Mouse (Mus musculus) lung, postnatal 4 days (tissue): ENCODE measurements around the gene Mepe.

Experiments
- DNase-seq, 2 experiments: peaks; one replicate each; pipeline ENCODE4 v3.0.0; 2021

Mepe gene

DNA sequence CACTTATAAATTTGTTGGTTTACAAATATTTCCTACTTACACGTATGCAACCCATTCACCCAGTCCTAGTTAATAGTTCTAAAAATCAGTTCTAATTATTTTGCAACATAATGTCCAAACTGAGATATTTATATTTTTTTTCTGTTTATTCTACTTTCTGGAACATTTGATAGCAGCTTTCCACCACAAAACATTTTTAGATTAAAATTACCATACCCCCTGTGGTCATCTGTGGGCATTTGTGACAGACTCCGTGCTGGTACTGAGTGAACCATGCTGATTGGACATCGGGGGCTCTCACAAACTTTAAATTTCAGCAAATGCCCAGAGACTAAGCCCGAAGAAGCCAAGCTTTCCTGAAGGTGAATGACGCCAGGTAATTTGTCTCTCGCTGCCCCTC is at the start of gene Mepe:
Mepe (plus strand) TSS at position 301 of the 400 bp plus-strand sequence.
- no peak for DNase-seq

DNA sequence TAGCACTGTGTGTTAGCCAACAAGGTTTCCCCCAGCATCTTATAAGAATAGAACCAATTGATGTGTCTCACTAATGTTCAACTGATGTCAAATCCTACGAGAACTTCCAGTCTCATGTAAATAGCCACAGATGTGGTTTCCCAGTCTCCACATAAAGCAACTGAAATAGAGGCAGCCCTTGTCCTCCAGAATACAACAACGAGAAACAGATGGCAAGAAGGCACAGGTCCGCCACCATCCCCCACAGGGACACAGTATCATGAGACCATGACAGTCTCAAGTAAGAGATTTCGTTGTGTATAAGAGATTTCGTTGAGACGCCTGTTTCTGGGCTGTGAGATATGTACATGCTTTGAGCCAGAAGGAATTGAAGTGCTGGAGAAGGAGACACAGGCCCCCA is 30.9 kb upstream of the Mepe start:
- DNase-seq, result no peak

DNA sequence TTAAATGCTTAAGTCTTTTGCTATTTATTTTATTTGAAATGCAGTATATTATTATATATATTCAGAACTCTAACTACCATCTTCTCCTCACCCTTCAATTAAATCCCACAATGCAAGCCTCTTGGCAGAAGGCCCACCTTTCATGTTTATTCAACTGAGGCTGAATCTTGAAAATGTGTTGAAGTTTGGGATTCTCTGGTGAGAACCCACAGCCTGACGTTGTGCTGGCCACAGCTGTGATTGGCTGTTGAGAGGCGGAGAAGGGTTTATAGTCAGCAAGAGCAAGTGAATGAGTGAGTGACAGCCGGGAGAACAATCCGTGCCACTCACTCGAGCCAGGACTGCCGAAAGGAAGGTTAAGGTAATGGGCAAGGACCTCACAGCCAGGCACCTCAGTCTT is 26.1 kb upstream of the Mepe start, which contains the start of gene Ibsp:
Ibsp (plus strand) TSS at position 178 of the 400 bp plus-strand sequence.
- no peak for DNase-seq

DNA sequence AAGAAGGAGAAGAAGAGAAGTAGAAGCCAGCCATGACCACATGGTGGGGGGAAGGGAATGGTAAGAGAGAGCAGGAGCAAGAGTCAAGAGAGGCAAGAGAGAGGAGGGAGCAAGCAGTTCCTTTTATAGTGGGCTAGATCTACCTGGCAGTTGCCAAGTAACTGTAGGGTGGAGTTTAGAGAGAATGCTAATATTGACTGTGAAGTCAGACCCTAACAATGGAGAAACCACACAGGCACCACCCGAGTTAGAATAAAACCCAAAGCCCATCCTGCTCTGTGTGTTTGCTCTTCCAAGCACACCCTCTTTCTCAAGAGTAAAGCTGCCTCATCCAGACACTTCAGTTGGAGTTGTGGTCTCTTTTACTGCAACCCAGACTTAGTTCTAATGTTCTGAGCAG is 11.1 kb upstream of the Mepe start:
- DNase-seq, result no peak

- DNase-seq, result no peak
Observed at GRCm38 (mm10) chr5:104326884-104327283, 1.8 kb downstream of the Mepe start.

DNA sequence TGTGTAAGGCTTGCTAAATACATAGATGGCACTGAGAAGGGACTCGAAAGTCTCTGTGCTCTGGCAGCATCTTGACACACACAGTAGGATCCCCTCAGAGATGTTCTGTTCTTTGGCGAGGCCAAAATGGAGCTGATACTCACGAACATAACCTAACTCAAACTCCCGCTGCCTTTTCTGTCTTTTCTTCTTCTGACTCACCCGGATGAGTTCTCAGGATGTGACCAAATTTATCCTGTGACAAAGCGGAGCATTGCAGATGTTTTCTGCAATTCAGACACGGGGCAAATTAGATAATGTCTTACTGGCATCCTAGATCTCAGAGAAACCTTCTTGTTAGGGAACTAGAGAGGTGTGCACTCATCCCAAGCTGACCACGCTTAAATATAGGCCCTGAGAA is 2.3 kb downstream of the Mepe start:
- no peak for DNase-seq

- DNase-seq, result no peak
Observed at GRCm38 (mm10) chr5:104327876-104328275, 2.7 kb downstream of the Mepe start.

GRCm38 (mm10) chr5:104328317-104328850 is 3.3 kb downstream of the Mepe start:
- no peak for DNase-seq

DNA sequence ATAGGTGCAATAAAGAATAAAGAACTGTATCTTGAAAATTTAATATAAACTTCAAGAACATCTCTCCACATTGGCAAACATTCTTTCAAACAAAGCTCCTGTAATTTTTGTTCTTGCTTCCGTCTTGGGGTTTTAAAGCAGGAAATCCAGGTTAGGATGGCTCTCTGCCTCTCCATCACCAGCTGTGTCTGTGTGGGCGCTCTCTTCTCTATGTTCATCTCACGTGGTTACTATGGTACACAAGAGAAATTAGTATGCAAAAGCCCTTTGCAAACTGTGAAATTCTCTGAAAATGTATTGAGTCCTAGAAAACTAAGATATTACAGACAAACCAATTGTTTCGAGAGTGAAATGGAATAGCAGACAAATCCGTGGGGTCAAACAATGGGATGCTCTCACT is 4.3 kb downstream of the Mepe start:
- DNase-seq, result no peak

GRCm38 (mm10) chr5:104330088-104330487 is 5.0 kb downstream of the Mepe start:
- DNase-seq, result no peak

GRCm38 (mm10) chr5:104332296-104332695 is 7.2 kb downstream of the Mepe start:
- DNase-seq, result no peak

- DNase-seq, result peak; percentile 41 to 63
Observed at GRCm38 (mm10) chr5:104333231-104333640, 8.1 kb downstream of the Mepe start.

DNA sequence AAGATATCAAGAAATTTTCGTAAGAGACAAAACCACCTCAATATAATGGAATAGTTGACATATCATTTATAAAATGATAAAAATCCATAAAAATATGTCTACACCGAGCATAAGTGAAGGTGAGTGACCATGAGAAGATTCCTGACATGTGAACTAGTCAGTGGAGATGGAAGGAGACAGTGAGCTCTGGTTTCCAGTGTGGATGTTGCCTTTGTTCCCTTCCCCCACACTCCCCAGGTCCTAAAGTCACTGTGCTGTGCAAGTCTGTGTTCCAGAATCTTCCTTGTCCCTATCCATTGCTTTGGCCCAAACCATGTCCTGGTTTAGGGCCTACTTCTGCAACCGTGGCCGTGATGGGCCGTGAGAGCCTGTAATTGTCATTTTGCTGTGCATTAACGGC is 8.5 kb downstream of the Mepe start:
- no peak for DNase-seq

DNA sequence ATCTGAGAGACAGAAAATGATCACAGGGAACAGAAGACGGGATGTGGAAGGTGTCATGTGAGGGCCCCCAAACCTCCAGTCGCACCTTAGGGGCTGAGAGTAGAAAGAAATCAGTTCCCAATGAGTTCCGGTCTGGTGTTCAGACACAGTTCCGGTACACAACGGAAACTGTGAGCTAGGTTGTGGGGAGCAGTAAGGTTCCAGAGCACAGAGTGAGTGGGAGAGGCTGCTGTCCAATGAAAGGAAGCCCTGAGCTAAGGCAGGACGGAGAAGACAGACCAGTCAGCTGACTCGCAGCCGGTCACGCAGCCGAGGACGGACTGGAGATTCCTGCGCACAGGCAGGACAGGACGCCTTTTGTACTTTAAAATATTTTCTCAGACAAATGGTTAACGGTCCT is 9.4 kb downstream of the Mepe start:
- DNase-seq, result no peak

DNA sequence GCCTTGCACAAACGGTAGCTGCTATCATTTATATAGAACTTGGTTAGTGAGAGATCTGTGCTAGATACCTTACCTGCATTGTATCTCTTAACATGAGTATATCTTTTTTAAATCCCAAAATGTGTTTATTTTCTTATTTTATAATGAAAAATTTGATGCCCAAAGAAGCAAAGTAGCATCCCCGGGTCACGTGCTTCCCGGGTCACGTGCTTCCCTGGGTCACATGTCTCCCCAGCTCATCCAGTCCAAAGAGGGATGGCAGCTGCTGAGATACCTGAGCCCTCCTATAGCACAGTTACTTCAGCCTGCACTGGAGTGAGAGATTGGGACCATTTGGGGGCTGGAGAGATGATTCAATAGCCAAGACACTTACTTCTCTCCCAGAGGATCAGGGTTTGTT is 10.8 kb downstream of the Mepe start:
- DNase-seq, result no peak

DNA sequence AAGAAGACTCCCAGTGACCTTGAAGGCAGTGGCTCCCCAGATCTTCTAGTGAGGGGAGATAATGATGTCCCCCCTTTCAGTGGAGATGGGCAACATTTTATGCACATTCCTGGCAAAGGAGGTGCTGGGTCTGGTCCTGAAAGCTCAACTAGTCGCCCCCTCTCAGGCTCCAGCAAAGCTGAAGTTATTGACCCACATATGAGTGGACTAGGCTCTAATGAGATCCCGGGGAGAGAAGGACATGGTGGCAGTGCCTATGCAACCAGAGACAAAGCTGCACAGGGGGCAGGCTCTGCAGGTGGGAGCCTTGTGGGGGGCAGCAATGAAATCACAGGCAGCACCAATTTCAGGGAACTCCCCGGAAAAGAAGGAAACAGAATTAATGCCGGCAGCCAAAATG is 12.4 kb downstream of the Mepe start:
- DNase-seq, result no peak

DNA sequence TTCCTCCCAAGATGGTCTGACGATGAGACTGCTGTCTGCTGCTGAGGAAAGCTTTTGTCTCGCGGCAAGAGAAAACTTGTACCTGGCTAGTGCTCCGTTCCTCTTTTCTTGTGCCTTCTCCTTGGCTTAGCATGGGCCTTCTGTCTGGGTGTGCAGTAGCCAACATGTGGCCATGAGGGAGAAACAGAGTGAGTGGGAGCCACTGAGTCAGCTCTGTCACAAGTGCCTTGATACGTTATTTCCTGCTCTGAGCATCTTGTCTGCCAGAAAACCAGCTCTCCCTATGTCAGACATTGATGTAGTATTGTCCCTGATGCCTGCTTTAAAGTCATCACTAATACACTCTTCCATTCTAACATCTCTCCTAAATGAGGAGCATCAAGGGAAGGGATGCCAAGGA is 13.9 kb downstream of the Mepe start:
- DNase-seq, result no peak

DNA sequence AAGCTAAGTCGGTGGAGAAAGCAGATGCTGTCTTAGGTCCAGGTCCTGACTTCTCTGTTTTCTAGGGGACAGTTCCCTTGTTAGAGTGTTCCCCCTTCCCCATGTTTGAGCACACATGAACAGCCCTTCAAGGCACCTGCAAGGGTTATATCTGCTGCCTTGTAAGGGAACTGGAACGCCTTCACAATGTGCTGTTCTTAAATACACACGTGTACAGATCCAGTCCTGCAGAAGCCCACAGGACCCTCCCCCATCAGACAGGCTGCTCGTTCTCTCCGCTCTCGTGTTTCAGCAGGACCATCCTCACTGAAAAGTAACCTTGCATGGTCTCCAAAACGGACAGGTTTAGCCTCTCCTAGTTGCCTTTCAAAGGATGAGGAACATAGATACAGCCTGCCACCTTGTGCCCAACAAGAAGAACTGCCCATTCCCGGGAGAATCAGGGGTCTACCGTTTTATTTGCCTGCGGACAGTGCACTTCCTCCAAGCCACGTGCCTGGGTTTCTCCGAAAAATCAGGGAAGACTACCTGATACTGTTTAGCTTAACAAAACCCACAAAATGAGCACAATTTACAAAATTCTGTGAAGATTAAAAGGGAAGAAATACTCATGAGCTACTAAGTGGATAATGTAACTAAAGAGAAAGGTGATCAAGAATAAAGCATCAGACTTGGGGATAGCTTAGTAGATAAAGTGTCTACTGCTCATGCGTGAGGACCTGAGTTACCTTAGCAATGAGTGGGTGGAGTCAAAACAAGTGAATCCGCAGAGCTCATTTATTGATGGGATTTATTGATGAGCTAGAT is 14.8 kb downstream of the Mepe start:
- DNase-seq, result peak in 1 of 2 experiments; percentile 43

DNA sequence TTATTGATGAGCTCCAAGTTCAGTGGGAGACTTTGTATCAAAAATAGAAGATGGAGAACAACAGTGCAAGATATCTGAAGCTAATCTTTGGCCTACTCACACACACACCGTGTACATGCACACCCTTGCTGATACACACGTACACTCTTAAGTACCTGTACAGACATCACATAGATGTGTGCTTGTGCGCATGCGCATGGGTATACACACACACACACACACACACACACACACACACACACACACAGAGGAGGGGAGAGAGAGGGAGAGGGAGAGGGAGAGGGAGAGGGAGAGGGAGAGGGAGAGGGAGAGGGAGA is 15.3 kb downstream of the Mepe start:
- DNase-seq, result no peak

GRCm38 (mm10) chr5:104342881-104343280 is 17.8 kb downstream of the Mepe start:
- DNase-seq, result no peak

- no peak for DNase-seq
Observed at GRCm38 (mm10) chr5:104344526-104345240, 19.6 kb downstream of the Mepe start.

DNA sequence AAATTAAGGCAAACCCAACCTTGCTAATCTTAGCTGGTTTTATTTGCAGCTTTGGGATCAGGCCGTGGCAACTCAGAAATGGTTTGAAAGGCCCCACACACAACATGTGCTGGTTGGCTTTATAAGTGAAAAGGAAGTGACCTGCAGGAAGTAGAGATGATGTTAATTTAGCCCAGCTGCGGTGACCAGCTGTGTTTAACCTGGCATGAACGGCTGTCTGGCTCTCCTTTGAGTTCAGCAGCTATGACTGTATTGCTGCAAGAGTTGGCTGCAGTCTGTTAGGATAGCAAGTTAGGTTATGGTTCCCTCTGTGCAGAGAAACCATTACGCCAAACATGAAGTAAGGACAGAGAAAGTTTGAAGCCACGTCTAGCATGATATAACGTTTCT is 20.1 kb downstream of the Mepe start:
- no peak for DNase-seq

- no peak for DNase-seq
Observed at GRCm38 (mm10) chr5:104351041-104351440, 25.9 kb downstream of the Mepe start.

- no peak for DNase-seq
Observed at GRCm38 (mm10) chr5:104351874-104352273, 26.7 kb downstream of the Mepe start.
